Mouse (Mus musculus) MEL (cell line): ENCODE data around the gene Dgcr6. TPM values are rescaled to one million over a fixed set of nuclear protein-coding genes. Genes with fewer than 3 reads are reported as not detected.
A peak's percentile ranks its signal among the peaks of the same experiment; 100 is the strongest.

Source experiments
- DNase-seq: peaks from one replicate; pipeline ENCODE4 v3.0.0; 2011; ENCODE audit warnings: low read depth, low spot score
- H3K27ac ChIP-seq: 2 replicates; pipeline ENCODE4 v1.5.1; 2012; ENCODE audit warnings: low read depth, mild to moderate bottlenecking, control low read depth, low read length, moderate library complexity; ENCODE audit not compliant: control insufficient read depth
- H3K27me3 ChIP-seq, 2 experiments: fragments of 150-350 bp in 1 of 2; sonication (generic) in 1 of 2; 2 replicates each; pipeline ENCODE4 v1.6.1; 2012; ENCODE audit warnings: low read length in 2 of 2, mild to moderate bottlenecking in 2 of 2, improper control_type of control experiment in 1 of 2, moderate library complexity in 1 of 2; ENCODE audit not compliant: insufficient read depth in 2 of 2, control insufficient read depth in 1 of 2
- H3K36me3 ChIP-seq, 2 experiments: 2 replicates each; pipeline ENCODE4 v1.6.1; 2012 to 2014; ENCODE audit warnings: low read length in 2 of 2, improper control_type of control experiment in 1 of 2, inconsistent platforms in 1 of 2, mild to moderate bottlenecking in 1 of 2; ENCODE audit not compliant: insufficient read depth in 2 of 2, control insufficient read depth in 1 of 2
- H3K4me1 ChIP-seq, 2 experiments: fragments of 150-350 bp in 1 of 2; sonication (generic) in 1 of 2; 2 replicates each; pipeline ENCODE4 v1.6.1; 2012; ENCODE audit warnings: low read length in 2 of 2, improper control_type of control experiment in 1 of 2, mild to moderate bottlenecking in 1 of 2; ENCODE audit not compliant: insufficient read depth in 2 of 2, control insufficient read depth in 1 of 2
- H3K4me3 ChIP-seq, 2 experiments: fragments of 150-350 bp in 1 of 2; sonication (generic) in 1 of 2; 2 replicates each; pipeline ENCODE4 v1.5.1; 2012; ENCODE audit warnings: low read depth in 2 of 2, low read length in 2 of 2, mild to moderate bottlenecking in 2 of 2, moderate library complexity in 2 of 2, control low read depth in 1 of 2, improper control_type of control experiment in 1 of 2; ENCODE audit not compliant: control insufficient read depth in 1 of 2, insufficient read depth in 1 of 2
- H3K79me2 ChIP-seq: 2 replicates; pipeline ENCODE4 v1.6.1; 2012; ENCODE audit warnings: mild to moderate bottlenecking, low read length, moderate library complexity; ENCODE audit not compliant: control insufficient read depth, poor library complexity, insufficient read depth
- H3K9ac ChIP-seq: 2 replicates; pipeline ENCODE4 v1.6.1; 2012; ENCODE audit warnings: low read depth, mild to moderate bottlenecking, control low read depth, low read length, moderate library complexity; ENCODE audit not compliant: control insufficient read depth, poor library complexity, severe bottlenecking
- H3K9me3 ChIP-seq: fragments of 150-350 bp; sonication (generic); replicated peaks from 2 replicates; pipeline ENCODE4 v1.6.1; 2012; ENCODE audit warnings: mild to moderate bottlenecking, low read length, improper control_type of control experiment, moderate library complexity; ENCODE audit not compliant: insufficient read depth
- CHD1 ChIP-seq: IDR thresholded peaks from 2 replicates; pipeline ENCODE4 v1.6.1; 2012; ENCODE audit warnings: low read depth, mild to moderate bottlenecking, inconsistent platforms, low read length, improper control_type of control experiment
- CHD2 ChIP-seq: IDR thresholded peaks from 2 replicates; pipeline ENCODE4 v1.6.1; 2011; ENCODE audit warnings: low read length, improper control_type of control experiment
- E2F4 ChIP-seq: IDR thresholded peaks from 2 replicates; pipeline ENCODE4 v1.6.1; 2011; ENCODE audit warnings: low read depth, low read length, improper control_type of control experiment, borderline replicate concordance
- HCFC1 ChIP-seq: IDR thresholded peaks from 2 replicates; pipeline ENCODE4 v1.6.1; 2012; ENCODE audit warnings: low read depth, mild to moderate bottlenecking, inconsistent platforms, low read length, improper control_type of control experiment, moderate library complexity
- JUND ChIP-seq: IDR thresholded peaks from 2 replicates; pipeline ENCODE4 v1.6.1; 2011; ENCODE audit warnings: low read depth, mild to moderate bottlenecking, improper control_type of control experiment, low read length
- MAZ ChIP-seq: IDR thresholded peaks from 2 replicates; pipeline ENCODE4 v1.6.1; 2012; ENCODE audit warnings: low read depth, mild to moderate bottlenecking, inconsistent platforms, low read length, improper control_type of control experiment
- MEF2A ChIP-seq: IDR thresholded peaks from 2 replicates; pipeline ENCODE4 v1.6.1; 2014; ENCODE audit warnings: low read depth, mild to moderate bottlenecking, inconsistent platforms, low read length, improper control_type of control experiment; ENCODE audit not compliant: poor library complexity, insufficient replicate concordance, severe bottlenecking; ENCODE audit errors: extremely low read depth
- MXI1 ChIP-seq: IDR thresholded peaks from 2 replicates; pipeline ENCODE4 v1.6.1; 2011; ENCODE audit warnings: mild to moderate bottlenecking, low read depth, low read length, improper control_type of control experiment
- MYC ChIP-seq: IDR thresholded peaks from 2 replicates; pipeline ENCODE4 v1.6.1; 2011; ENCODE audit warnings: low read depth, mild to moderate bottlenecking, low read length, improper control_type of control experiment, moderate library complexity
- POLR2AphosphoS2 ChIP-seq: IDR thresholded peaks from 2 replicates; pipeline ENCODE4 v1.6.1; 2011; ENCODE audit warnings: low read length, improper control_type of control experiment
- POLR2AphosphoS5 ChIP-seq: IDR thresholded peaks from 2 replicates; pipeline ENCODE4 v1.6.1; 2012; ENCODE audit warnings: low read depth, borderline replicate concordance, mild to moderate bottlenecking, inconsistent platforms, low read length, moderate library complexity, mixed read lengths
- RAD21 ChIP-seq: IDR thresholded peaks from 2 replicates; pipeline ENCODE4 v1.6.1; 2011; ENCODE audit warnings: mild to moderate bottlenecking, low read depth, low read length, improper control_type of control experiment
- TAL1 ChIP-seq: IDR thresholded peaks from 2 replicates; pipeline ENCODE4 v1.6.1; 2012; ENCODE audit warnings: mild to moderate bottlenecking, inconsistent platforms, low read length, moderate library complexity, mixed read lengths
- TBP ChIP-seq: IDR thresholded peaks from 2 replicates; pipeline ENCODE4 v1.8.0; 2011; ENCODE audit warnings: low read depth, low read length, improper control_type of control experiment
- TCF12 ChIP-seq: IDR thresholded peaks from 2 replicates; pipeline ENCODE4 v1.6.1; 2014; ENCODE audit warnings: low read depth, mild to moderate bottlenecking, inconsistent platforms, low read length, improper control_type of control experiment, moderate library complexity
- UBTF ChIP-seq: IDR thresholded peaks from 2 replicates; pipeline ENCODE4 v1.6.1; 2012; ENCODE audit warnings: low read depth, mild to moderate bottlenecking, inconsistent platforms, low read length, improper control_type of control experiment, moderate library complexity, borderline replicate concordance; ENCODE audit not compliant: insufficient read depth
- USF1 ChIP-seq: IDR thresholded peaks from 2 replicates; pipeline ENCODE4 v1.6.1; 2014; ENCODE audit warnings: low read depth, mild to moderate bottlenecking, inconsistent platforms, low read length, improper control_type of control experiment, moderate library complexity
- ZMIZ1 ChIP-seq: IDR thresholded peaks from 2 replicates; pipeline ENCODE4 v1.6.1; 2012; ENCODE audit warnings: low read depth, mild to moderate bottlenecking, inconsistent platforms, low read length, improper control_type of control experiment, moderate library complexity
- polyA plus RNA-seq, 2 experiments: library from polyadenylated mRNA; stranded (reverse) in 1 of 2; unstranded in 1 of 2; fragments of >175 nt in 1 of 2; fragments of >200 nt in 1 of 2; gene quantifications; 2 replicates each; pipeline versions ENCODE4 v1.2.1 to v1.2.4; 2012; ENCODE audit warnings: low replicate concordance in 2 of 2, low read depth in 1 of 2; ENCODE audit not compliant: insufficient read length in 2 of 2, insufficient read depth in 1 of 2, missing spikeins in 1 of 2
- total RNA-seq: library from RNA; depleted of rRNA; stranded (reverse); fragments of 300-350 nt; gene quantifications from 2 replicates; pipeline ENCODE4 v1.2.3, GENCODE M21; 2012

The Dgcr6 gene
- total and polyA plus RNA-seq, 3 experiments: 66.8 to 133 TPM; not detected in 1

DNA sequence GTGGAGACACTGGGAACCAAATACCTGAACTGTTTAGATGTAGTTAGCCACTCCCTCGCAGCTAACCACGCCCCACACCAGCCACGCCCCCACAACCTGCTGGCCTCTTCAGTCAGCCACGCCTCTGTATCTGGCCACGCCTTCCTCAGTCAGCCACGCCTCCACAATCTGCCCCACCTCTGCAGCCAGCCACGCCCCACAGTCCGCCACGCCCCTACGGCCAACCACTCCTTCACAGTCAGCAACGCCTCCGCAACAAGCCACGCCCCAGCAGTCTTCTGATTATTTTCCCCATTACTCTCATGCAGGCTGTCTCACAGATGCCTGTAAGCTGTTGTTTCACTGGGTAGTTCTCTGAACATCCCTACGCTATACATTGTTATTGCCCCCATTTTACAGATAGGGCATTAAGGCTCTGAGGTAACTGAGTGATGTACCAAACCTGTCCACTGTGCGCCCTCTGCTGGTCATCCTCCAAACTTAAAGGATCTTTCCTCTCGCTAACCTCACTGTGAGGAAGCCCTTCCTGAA, 16.2 kb upstream of the Dgcr6 start (continued):
- TF ChIP-seq POLR2AphosphoS5: no peak
- no peak for TF ChIP-seq MAZ
- TF ChIP-seq RAD21: peak; percentile 65

DNA sequence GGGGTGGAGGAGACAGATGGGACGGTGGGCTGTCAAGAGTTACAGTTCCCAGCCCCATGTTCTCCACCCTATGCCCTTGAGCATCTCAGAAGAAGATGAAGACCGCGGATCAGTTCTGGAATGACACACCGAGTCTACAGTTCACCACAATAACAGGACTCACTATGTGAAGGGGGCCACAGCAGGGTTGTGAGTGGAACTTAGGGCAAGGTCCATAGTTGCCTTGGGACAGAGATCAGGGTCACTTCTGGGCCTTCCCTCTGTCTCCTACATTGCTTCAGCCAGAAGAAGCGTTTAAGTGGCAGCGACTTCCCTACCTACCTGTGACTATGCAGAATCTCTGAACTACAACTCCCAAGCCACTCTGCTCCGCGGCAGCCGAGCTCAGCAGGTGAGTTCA, 15.6 kb upstream of the Dgcr6 start:
- no peak overlapping the region for H3K4me3 ChIP-seq
- H3K9me3 ChIP-seq: no peaks in the 10 kb centered on the region
- peaks cover 0 to 1% of the 10 kb centered on the region in 2 experiments for H3K27me3 ChIP-seq
- H3K79me2 ChIP-seq: no peaks in the 10 kb centered on the region
- no peaks in the 10 kb centered on the region for H3K36me3 ChIP-seq
- no peak for TF ChIP-seq JUND
- TF ChIP-seq TBP: no peak
- no peak for TF ChIP-seq TCF12
- TF ChIP-seq E2F4: no peak
- TF ChIP-seq ZMIZ1: no peak
- TF ChIP-seq UBTF: no peak
- TF ChIP-seq MXI1: no peak
- H3K4me1 ChIP-seq: no peaks in the 10 kb centered on the region
- H3K27ac ChIP-seq: no peak overlapping the region
- DNase-seq: no peak
- no peak overlapping the region for H3K9ac ChIP-seq

DNA sequence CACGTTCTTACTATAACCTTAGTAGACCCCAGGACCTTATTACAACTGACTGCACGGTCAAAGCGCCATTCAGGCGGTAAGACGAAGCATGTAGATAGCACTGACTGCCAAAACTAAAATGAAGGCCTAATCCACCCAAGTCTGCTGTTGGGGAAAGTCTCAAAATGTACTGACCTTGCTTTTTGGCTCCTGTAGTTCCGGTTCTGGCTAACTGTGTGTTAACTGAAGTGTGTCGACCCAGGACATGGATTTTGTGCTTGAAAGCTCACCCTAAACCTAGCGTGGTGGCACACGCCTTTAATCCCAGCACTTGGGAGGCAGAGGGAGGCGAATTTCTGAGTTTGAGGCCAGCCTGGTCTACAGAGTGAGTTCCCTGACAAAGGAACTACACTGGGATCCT, 7.7 kb upstream of the Dgcr6 start:
- peaks cover 0 to 10% of the 10 kb centered on the region in 2 experiments; a peak in 3 of 4 replicates for H3K4me1 ChIP-seq
- H3K4me3 ChIP-seq: no peak overlapping the region
- no peak for TF ChIP-seq TAL1
- no peak for TF ChIP-seq MEF2A
- no peak for TF ChIP-seq CHD1
- no peak for TF ChIP-seq CHD2
- TF ChIP-seq RAD21: no peak
- TF ChIP-seq TBP: no peak
- no peak for TF ChIP-seq HCFC1
- TF ChIP-seq USF1: no peak
- TF ChIP-seq POLR2AphosphoS2: no peak
- TF ChIP-seq MYC: no peak
- TF ChIP-seq TCF12: no peak
- no peaks in the 10 kb centered on the region for H3K9me3 ChIP-seq
- H3K27me3 ChIP-seq: peaks cover 0 to 1% of the 10 kb centered on the region in 2 experiments; a peak in 3 of 4 replicates
- H3K36me3 ChIP-seq: peaks cover 0 to 3% of the 10 kb centered on the region in 2 experiments; a peak in 1 of 4 replicates
- H3K79me2 ChIP-seq: no peaks in the 10 kb centered on the region
- no peak overlapping the region for H3K9ac ChIP-seq
- no peak for DNase-seq
- no peak overlapping the region for H3K27ac ChIP-seq
